Mouse (Mus musculus) megakaryocyte, embryonic 14.5 days (primary cell): ENCODE results near the gene Ubqln4.

Experiments
- FLI1 ChIP-seq: IDR thresholded peaks from 2 replicates; pipeline ENCODE4 v1.6.1; 2012; ENCODE audit warnings: low read length, inconsistent platforms, mixed read lengths
- GATA1 ChIP-seq: IDR thresholded peaks from 3 replicates; pipeline ENCODE4 v1.6.1; 2012; ENCODE audit warnings: mixed read lengths, low read length, inconsistent platforms, borderline replicate concordance

GRCm38 (mm10) chr3:88553525-88553879 lies at the start of gene Ubqln4:
- TF ChIP-seq GATA1 (no peak), FLI1 (no peak)
